Mouse (Mus musculus): ENCODE data around the gene Iba57.

The Iba57 gene

DNA sequence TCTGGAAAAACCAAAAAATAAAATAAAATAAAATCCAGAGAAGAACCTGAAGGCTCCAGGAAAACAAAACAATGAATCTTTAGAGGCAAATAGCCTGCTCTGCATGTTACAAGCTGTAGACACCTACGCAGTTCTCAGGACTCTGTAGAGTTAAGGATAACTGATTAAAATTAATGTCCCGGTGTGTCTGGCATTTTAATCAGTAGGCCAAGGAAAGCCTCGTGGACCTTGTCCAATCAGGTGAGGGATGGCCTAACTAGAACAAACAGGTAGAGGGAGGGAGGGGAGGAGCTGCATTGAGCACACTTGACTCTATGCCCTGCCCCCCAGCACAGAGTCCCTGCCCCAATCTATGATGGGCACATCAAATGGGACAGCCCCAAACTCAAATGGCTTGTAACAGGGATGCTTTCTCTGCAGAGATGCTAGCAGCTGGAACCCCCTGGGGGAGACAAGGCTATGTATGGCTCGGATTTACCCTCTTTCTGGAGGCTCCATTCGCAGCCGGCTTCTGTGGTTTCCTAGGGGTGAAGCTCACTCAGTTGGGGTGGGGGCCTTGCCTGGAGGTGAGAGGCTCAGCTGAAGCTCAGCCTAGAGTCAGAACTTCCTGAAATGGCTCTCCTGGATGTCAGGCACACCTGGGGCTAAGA, 10.8 kb upstream of the Iba57 start:
- no peak for DNase-seq (ENCODE audit: low spot score)

DNA sequence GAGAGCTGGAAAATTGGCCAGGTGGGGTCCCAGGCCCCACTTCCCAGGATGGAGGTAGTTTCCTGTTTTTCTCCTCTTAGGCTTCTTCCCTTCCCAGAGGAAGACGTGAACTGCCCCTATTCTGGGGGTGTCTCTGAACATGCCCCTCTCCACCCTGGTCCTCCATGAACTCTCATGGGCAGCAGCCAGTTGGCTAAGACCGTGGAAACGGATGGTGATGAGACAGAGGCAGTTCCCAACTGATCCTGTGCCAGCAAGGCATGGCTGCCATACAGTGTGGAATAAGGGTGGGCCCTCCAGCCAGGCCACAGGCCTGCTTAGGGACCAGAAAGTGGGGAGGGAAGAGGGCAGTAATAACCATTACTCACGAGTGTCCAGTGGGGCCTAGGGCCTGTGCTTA, 7.0 kb upstream of the Iba57 start:
- DNase-seq (ENCODE audit: low spot score), result no peak

DNA sequence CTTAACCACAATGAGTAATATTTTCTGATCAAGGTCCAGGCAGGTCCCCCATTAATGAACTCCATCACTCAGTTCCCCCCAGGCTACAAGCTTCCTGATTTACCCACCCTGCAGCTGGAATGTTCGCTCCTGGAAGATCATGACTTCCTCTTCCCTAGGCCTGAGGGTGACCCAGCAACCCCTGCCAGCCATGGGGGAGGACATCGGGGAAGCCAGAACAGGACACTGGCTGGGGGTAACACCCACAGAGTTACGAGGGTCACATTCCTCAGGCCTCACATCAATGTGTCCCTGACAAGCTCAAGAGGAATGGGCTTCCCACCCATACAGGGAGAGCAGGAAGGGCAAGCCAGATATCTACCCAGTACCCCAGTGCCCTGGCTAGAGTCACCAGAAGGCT, 6.3 kb upstream of the Iba57 start:
- DNase-seq (ENCODE audit: low spot score), result no peak

DNA sequence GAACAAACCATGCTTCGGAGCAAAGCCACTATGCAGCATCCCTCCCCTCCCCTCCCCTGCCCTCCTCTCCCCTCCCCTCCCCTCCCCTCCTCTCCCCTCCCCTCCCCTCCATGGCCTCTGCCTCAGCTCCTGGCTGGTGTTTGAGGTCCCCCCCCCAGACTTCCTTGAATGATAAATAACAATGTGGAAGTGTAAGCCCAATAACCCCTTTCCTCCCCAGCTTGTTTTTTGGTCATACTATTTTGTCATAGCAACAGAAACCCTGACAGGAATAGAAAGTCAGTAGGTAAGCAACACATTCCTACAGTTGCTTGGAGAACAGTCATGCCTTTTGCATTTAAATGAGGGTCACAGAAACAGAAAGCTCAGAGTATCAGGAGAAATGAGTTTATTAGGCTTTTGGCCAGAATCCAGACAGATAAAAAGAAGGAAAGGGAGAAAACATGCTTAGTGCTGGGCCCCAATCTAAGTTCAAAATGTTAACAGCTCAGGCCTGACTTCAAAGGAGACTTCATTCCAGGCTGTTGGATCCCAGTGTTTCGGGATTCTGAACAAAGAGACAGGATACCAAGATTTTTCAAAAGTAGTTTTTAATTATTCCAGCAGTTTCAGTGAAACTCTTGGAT, 2.2 kb upstream of the Iba57 start:
- DNase-seq (ENCODE audit: low spot score), result no peak

DNA sequence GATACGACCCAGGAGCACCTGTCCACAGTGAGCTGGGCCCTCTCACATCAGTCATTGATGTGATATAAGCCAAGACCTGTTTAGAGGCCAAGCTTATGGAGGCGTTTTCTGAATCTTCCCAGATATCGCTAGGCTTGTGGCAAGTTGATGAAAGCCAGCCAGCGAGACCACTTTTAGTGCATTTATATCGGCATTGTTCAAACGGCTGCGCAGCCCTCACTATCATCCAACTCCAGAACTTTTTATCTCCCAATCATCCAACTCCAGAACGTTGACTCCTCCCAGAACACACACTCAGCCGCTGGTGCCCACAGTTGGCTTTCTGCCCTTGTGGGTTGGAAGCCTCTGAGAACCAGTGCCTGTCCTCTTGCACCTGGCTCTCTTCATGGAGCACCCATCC, 845 bp upstream of the Iba57 start:
- no peak for DNase-seq (ENCODE audit: low spot score)

DNA sequence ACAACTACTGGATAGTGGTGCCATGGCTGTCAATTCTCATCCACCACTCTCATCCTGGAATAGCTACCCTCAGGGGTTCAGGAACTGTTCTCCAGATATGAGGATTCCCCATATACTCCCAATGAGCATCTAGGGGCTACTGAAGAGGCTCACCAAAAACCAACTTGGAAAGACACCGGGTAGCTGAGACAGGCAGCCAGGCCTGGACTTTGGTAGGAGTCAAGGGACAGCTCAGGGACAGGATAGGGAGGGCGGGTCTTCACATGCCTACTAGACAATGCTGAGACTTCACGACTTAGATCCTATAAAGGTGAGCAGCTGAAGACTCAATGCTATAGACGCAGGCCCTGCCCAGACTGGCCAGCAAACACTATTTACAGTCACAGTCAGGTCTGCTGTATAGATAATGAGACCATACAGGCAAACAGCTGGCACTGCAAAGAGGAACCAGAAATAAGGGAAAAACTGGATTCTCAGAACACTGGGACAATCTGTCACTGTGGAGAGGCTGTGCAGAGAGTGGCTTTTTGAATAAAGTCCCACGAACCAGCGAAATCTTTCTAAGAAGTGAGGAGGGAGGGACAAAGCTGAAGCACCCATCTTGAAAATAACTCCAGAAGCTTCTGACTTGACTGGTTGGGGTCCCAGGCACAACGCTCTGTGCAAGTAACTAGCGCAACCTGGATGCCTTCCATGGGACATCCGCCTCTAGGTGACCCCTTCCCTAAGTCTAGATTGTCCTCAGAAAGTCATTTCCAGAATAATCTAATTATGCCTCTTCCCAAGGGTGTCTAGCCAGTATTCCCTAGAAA, 890 bp downstream of the Iba57 start:
- no peak for DNase-seq (ENCODE audit: low spot score)

DNA sequence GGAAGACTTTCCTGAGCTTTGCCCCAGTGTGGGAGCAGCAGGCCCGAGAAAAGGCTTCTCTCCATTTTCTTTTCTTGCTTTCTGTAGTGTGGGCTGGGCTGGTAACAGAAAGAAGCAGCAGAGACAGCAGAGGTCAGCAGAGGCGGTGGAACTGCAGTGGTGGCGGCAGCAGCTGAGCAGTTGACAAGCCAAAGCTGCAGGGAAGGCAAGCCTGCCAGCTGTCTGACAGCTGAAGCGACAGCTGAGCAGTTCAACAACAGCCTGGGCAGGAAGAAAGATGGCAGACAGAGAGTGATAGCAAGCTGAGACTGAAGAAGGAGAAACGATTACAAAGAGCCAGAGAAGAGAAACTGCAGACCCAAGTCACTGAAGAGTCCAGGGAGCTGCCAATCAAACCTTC, 2.1 kb downstream of the Iba57 start:
- DNase-seq (ENCODE audit: low spot score), result no peak

DNA sequence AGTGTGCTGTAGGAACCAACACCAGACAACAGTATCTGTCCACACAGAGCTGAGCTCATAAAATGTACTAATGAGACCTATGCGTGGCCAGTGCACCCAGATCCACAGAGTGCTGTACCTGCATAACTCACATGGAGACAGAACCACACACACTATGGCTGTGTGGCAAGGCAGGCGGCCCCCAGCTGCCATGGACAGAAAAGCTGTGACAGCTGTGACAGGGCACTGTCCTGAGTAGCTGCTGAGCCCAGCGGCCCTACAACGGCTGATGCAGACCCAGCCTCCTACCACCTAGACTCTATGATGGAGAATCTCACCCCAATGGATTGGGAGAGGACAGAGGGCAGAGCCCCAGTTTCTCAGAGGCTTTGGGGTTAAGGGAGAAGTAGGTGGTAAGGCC, 4.0 kb downstream of the Iba57 start:
- DNase-seq (ENCODE audit: low spot score), result no peak

DNA sequence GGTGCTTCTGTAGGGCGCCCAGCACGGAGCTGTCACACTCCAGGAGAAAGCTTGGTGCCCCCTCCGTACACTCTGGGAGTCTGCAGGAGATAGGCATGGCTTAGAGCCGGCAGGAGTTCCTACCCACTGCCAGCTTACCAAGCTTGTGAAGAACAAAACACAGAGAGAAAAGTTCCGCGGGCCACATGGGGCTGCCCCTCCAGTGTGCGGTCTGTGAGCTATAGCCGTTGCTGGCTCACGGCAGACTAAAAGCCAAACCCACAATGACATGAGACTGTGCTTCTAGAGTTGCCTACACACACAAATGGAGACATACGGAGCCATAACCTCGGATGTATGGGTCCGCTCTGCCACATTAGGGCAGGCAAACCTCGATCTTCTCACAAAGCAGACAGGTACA, 4.4 kb downstream of the Iba57 start:
- DNase-seq (ENCODE audit: low spot score), result no peak

DNA sequence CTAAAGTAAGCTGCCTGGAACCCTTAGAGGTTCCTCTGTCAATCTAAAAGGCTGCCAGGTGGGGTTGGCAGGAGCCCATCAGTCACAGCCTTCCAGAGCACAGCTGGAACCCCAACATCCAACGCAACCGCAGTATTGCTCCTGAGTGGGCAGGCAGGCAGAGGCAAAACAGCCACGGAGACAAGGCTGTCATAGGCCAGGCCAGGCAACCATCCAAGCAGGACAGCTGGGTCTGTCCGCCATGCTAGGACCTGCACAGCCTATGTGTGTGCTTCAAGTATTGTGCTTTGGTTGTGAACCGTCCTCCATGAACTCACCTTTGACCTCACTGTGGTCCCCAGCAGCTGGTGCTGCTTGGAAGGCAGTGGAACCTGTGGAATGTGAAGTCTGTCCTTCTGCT, 7.6 kb downstream of the Iba57 start:
- DNase-seq (ENCODE audit: low spot score), result no peak

DNA sequence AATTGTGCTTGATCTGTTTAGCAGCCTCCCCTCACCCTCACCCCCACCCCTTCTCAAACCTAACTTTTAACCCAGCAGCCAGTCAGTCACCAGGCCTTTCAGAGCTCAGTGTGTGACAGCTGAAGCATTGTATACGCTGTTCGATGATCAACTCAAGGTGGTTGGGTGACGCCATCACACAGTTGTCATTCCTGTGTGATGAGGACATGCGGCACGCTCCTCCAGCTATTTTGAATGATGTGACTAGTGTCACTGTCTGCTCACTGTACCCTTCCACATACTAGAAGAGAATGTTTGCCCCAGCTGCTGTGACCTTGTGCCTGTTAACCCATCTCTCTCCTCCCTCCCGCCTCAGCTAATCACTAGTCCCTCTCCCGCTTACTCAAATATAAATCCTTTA, 9.3 kb downstream of the Iba57 start:
- no peak for DNase-seq (ENCODE audit: low spot score)

DNA sequence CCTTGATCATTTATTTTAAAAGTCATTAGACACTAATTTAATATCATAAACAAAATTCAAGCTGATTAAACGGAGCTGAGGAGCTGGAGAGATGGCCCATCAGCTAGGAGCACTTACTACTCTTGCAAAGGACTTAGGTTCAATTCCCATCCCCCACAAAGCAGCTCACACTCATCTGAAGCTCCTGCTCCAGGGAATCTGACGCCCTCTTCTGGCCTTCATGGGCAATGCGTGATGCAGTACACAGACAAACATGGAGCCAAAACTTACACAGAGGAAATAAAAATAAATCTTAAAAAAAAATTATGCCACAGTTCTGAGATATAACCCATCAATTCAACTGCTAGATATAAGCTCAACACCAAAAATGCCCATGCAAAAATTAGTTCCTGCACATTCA, 11.8 kb downstream of the Iba57 start:
- DNase-seq (ENCODE audit: low spot score), result no peak

DNA sequence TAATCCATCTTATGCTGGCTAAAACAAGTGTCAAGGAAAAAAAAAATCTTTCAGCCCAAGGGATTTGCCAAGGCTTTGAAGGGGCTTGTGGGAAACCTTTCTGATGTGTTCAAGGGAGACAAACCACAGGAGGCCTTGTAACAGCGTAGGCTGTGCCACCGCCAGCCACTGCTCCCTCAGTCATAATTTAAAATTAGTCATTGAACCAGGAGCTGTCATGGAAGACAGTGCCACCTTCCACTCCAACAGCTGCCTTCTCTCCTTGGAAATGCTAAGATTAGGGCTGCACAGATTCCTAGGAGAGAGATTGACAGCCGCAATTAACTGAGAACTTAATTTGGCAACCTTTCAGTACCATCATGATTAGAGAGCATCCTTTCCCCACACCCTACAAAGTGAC, 14.2 kb downstream of the Iba57 start:
- DNase-seq (ENCODE audit: low spot score), result no peak

DNA sequence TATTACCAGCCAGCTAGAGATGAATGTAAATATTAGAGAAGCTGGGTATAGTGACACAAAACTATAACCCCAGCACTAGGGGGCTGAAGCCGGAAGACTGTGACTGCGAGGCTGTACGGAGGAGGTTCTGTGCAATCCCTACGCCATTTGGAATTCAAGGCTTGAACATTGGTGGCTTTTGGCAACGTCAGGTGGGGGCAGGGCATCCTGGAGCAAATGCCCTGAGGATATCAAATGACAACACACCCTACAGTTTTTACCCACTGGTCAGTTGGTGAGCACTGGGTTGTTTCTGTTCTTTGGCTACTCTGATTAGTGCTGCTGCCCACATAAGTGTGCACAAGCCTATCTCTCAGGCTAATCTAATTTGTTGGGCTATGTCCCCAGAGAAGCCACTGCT, 20.6 kb downstream of the Iba57 start:
- DNase-seq (ENCODE audit: low spot score), result no peak

DNA sequence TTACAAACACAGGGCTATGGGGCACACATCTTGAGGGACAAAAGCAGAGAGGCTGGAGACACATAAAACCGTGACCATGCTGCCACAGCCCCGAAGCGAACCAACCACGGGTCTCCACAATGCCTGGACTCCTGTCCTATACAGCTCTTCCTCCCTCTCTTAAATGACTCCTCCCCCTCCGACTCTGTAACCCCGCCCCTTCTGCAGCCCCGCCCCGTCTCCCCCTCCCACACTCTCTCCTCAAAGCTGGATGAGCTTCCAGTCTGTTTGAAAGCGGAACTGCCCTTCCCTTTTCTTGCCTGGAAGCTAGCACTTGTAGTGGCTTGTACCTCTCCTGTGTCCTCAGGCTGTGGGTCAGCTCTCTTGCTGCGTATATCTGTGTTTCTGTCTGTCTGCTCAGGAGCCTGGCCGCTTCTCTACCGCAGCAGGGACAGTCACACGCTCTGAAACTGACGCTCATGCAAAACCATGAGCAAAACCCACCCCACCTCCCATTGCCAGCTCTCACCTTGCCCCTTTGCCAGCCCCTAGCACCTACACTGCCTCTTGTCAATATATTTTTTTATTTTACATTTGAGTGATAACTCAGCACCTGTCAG, 21.7 kb downstream of the Iba57 start:
- DNase-seq (ENCODE audit: low spot score), result no peak

DNA sequence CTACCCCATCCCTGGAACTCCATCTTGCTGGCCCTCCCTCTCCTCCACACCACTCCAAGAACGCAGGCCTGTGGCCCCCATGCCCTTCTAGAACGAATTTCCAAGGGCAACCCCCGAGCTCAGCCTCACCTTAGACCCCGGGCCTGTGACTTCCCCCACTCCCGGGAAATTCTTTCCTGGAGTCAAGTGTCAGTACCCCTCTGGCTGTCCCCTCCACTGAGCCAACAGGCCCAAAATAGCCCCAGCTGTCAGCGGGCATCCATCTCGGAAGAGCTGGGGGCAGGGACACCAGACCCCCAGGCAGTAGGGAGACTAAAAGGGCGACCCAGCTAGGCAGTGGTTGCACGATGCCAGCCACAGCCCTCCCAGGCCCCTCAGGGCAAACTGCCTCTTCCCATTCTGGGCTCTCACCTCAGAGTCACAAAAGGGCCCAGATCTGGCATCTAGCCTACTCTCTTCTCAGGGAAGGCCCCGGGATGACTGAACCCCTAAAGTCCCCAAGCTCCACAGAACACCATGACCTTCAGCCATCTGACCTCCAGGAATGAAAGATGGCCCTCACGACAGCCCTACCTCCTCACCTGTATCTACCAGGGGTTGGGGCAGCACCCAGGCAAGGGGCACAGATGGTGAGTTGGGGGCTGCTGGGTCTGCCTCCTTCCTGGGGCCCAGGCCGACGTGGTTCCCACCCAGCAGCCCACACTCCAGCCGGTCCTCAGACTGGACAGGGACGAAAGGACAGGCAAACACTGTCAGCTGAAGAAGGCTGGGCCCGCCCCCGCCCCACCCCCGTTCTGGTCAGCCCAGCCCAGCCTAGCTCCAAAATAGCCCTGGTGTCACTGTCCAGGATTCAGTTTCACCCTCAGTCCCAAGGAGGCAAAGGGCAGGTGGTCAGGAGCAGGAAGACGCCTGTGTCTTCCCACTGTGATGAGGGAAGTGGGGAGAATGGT, 24.7 kb downstream of the Iba57 start:
- DNase-seq (ENCODE audit: low spot score), result no peak

DNA sequence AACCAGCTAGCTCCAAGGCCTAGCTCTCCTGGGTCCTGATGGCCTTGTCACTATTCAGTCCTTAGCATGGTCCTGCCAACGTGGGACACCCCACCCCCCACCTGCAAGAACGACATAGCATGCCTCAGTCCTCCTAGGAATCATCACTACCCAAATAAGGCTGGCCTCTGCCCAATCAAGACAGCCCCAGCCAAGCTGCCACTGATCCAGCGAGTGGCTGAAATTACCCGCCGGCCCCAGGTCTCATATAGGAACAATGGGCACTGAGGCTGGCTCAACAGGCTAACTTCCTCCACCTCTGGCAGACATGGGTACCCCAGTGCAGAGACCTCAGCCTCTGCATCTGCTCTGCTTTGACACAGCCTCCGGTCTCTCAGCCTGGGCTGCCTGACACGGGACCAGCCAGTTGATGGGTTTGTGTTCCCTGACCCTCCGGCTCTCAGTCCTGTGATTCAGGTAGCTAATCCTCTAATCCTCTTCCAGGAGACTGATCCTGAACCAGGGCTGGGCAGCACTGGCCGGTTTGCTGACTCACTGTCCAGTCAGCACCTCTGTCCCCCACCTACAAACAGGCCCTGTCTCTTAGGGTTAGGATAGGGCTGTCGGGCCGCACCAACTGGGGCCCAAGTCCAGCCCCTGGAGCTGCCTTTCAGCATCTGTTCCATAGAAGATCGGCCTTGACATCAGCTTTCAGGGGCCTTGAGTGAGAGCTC, 26.4 kb downstream of the Iba57 start:
- no peak for DNase-seq (ENCODE audit: low spot score)

DNA sequence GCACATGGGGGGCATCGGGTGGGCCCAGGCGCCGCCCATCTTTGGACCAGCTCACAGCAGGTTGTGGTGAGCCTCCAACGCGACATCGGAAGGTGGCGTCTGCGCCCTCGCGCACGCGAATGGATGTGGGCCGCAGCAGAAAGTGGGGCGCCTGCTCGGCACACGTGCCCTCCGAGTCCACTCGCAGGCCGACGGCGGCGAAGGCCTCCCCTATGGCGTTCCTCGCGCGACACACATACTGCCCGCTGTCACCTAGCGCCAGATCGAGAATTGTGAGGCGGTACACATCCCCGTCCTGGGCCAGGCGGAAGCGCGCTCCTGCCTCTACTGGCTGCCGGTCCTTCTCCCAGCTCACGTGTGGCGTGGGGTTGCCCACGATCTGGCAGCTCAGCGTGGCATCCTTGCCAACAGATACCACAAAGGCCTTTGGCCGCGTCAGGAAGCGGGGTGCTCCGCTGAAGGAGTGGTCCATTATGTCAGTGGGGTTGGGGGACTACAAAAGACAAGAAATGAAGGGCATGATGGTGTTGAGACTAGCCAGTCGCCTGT, 27.6 kb downstream of the Iba57 start, which contains the start of gene Obscn:
Obscn (minus strand) TSS at position 499 of the 549 bp plus-strand sequence.
- DNase-seq (ENCODE audit: low spot score), result no peak

DNA sequence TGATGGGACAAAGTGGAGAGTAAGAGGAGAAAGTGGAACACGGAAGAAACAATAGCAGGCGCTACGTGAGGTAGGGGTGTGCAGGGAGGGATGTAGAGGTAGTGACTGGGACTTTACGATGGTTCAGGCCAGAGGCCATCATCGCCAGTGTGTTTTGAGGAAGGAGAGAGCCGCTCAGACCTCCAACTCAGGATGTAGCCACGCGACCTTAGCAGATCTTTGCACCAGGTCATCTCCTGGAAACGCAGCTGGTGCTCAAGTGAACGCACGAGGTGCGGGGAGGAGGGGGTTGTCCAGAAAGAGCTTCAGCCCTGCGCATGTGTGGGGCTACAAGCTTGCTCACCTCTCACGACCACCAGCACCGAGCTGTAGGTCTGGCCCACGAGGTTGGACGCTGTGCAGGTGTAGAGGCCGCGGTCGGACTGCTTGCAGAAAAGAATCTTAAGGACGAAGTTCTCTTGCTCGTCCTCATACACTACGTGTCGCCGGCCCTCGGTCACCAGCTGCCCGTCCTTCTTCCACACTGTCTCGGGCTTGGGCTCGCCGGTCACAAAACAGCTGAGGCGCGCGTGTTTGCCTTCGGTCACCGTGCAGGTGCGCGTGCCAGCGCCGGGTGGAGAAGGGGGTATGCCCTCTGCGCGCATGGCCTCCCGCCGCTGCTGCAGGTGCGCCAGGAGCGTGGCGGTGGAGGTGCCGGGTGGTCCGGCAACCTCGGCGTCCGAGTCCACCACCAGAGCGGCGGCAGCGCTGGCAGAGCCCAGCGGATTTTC, 28.3 kb downstream of the Iba57 start:
- DNase-seq (ENCODE audit: low spot score), result peak; percentile 57

DNA sequence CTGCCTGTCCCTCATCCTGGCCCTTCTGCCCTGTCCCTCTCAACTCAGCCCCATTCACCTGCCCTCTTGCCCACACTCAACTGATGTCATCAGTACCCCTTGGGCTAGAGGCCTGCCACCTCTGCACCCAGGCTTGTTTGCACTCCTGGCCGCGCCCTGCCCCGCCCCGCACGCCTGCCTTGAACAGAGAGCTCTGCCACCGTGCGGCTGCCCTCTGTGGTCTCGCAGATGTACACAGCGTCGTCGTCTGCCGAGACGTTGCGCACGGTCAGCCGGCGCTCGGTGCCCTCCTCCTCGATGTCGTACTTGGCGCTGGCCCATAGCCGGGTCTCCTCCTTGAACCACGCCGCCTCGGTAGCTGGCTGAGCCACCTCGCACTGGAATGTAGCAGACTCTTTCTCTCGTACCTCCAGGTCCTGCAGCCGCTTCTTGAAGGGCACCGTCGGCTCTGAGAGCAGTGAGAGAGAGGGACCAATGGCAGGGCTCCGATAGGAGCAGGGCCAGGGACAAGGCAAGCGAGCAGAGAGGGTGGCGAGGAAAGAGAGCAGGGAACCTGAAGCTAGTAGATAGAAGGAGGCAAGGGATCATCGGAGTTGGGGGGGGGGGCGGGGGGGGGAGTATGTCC, 29.1 kb downstream of the Iba57 start:
- DNase-seq (ENCODE audit: low spot score), result no peak
